Mouse (Mus musculus) c-Kit-positive CD71-positive TER-119-positive erythroid progenitor cells, embryonic 14.5 days (primary cell): Measurements from ENCODE around the gene Sdhaf2.
"Not testable (repeated sequence)": the region's sequence is repeated elsewhere in the genome, so short reads cannot be mapped to it uniquely, and the experiment has no call there.

ENCODE experiments used
- DNase-seq: peaks from one replicate; pipeline ENCODE4 v3.0.0-alpha.2; 2013; ENCODE audit warnings: low spot score

Sdhaf2 gene

DNA sequence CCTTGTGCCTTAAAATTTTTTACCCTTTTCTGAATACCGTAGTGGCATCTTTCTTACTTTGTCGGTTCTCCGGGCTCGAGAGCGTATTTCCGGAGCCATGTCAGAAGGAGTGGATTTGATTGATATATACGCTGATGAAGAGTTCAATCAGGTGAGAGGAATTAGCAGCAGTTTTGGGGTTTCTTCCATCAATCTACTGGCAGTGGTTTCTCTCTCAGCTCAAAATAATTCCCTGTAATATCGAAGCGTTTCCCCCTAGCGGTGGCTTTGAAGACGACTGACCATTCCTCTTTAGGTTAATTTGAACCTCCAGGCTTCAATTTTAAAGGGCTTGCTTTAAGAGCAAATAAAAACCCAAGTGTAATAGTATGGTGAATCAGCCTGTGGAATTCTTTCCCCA is at the start of gene Sdhaf2:
Sdhaf2 (minus strand) TSS at position 233 of the 400 bp plus-strand sequence.
- peak; percentile 44 for DNase-seq

DNA sequence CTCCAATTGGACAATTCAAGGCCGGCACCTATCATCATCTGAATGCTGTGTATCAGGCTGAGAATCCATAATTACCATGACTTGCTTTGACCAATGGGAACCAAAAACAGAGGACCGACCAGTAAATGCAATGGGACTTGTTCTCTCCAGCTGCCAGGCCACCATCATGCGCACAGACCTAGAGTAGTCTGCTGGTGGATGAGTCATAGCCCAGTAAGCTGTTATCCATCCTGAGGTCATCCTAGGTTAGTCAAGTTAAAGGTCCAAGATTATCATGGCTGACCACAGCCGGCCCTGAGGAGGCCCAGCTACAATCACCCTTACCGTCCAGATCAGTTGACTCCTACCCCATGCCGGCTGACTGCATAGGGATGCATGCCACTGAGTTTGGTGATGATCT is 43.7 kb upstream of the Sdhaf2 start:
- DNase-seq = no peak

DNA sequence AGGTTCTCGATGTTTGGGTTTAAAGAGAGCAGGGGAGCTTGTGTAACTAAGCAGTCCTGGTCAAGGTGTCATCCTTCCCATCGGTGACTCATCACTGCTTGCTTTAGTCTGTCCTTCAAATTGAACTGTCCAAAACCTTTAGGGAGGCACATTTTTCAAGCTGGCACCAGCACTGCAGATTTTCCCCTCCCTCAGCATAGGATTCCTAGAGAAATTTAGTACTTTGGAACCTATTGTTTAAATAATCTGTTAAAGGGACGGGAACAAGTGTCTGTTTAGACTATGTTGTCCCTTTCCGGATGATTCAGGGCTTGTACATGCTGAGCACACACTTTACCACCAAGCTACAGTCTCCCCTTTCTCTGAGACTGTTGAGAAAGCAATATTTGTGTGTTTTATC is 39.3 kb upstream of the Sdhaf2 start:
- DNase-seq = no peak

DNA sequence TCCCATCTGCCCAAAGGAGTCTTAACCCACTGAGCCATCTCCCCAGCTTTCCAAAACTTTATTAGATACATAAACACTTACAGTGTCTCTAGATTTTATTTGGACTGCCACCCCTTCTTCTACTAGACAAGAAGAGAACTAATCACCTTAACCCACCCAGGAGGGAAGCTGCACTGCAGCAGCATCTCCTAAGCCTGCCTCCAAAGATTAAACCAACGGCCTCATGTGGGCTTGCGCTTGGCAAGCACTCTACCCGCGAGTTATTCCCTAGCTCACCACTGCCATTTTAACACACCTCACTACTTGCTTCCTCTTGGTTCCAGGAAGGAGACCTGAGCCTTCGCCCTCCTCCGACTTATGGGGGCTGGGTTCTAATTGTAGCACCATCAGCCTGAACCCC is 38.3 kb upstream of the Sdhaf2 start:
- DNase-seq = no peak

DNA sequence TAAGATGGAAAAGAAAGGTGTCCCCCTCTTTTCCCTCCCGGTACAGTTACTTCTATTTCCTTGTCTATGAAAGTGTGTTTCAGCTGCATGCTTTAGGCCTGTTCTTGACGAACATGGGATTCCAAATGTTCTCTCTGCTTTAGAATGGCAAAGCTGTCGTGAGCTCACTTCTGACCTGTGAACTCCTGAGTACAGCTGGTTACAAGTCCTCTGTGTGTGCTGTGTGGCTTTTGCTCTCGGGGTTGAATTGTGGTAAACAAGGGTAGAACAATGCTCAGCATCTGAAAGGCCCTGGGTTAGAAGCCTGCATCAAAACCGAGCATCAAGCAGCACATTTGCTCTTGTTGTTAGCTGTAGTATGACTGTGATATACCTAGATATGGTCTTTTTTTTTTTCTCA is 36.4 kb upstream of the Sdhaf2 start:
- DNase-seq = no peak

DNA sequence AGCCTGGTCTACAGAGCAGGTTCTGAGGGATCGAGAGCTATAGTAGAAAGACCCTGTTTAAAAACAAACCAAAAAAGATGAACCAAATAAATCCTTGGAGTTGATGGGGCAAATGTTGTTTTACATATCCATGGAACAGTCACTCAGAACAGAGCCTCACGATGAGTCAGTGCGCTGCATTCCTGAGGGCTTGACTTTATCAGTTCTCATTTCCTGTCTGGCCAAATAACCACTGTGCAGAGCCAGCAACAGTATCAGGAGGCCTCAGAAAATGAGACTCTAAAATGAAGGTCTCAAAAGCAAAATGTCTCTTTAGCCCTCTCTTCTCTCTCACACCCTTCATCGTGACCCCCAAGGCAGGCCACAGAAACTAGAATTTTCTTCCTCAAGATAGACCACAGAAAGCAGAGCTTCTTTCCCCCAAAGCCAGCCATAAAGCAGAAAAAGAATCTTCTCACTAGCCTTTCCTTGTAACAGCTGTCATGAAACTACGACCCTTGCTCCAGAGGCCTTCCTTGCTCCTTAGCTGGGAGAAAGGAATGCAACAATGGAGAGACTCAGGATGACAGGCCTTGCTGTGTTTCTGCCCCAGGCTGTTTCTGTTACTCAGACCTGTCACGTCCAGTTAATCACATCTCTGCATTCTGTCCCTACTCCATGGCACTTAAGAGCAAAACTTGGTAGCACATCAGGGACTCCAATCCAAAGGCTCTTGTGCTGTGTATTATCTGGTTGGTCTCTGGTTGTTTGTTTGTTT is 35.8 kb upstream of the Sdhaf2 start:
- no peak for DNase-seq

DNA sequence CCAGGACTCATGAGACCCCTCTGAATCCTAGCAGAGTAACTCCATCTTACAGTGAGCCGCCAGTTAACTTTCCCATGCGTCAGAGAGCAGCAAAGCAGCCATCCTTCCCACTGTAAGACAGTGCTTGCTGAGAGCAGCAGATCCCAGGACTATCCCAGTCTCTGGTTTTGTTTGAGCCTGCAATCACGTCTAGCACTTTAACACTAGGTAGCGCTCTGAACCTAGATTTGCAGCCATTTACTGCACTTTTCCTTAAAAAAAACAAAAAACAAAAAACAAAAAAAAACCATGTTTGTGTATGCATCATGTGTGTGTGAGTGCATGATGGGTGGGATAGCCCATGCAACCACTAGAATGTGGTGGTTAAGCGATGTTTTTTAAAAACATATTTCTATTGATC is 34.2 kb upstream of the Sdhaf2 start:
- DNase-seq = no peak

DNA sequence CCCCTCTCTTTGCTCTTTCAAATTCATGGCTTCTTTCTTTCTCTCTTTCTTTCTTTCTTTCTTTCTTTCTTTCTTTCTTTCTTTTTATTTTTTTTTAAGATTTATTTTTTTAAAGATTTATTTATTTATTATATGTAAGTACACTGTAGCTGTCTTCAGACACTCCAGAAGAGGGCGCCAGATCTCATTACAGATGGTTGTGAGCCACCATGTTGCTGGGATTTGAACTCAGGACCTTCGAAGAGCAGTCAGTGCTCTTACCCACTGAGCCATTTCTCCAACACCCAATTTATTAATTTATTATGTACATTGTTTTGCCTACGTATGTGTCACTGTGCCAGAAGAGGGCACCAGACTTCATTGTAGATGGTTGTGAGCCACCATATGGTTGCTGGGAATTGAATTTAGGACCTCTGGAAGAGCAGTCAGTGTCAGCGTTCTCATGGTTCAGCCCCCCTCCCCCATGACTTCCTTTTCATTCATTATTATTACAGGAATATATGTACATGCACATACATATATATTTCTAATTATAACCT is 32.0 kb upstream of the Sdhaf2 start:
- DNase-seq = not testable (repeated sequence)

DNA sequence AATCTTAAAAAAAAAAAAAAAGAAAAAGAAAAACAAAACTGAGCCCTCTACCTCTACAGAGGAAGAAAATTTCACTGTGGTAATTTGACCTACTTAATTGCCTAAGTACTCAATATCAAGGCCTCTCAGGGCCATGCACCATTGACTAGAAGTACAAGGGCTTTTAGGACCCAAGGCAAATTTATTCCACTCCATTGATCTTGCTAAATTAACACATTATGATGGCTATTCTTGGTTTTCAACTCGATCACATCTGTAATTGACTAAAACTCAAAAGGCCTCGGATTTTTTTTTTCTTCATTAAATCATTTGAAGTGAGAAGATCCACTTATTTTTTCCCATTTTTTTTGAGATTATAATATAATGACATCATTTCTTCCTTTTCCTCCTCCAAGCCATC is 31.5 kb upstream of the Sdhaf2 start:
- no peak for DNase-seq

DNA sequence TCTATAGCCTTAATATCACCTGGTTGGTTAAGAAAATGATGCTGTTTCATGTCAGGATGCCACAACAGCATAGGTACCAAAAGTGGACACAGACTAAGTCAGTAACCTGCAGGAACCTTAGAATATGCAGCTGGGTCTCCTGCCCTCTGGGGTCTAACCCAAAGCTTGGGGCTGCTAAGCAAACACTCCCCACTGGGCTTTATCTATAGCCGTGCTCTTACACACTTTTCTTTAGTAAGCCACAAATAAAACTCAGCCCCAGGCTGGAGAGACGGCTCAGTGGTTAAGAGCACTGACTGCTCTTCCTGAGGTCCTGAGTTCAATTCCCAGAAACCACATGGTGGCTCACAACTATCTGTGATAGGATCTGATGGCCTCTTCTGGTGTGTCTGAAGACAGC is 31.1 kb upstream of the Sdhaf2 start:
- no peak for DNase-seq

DNA sequence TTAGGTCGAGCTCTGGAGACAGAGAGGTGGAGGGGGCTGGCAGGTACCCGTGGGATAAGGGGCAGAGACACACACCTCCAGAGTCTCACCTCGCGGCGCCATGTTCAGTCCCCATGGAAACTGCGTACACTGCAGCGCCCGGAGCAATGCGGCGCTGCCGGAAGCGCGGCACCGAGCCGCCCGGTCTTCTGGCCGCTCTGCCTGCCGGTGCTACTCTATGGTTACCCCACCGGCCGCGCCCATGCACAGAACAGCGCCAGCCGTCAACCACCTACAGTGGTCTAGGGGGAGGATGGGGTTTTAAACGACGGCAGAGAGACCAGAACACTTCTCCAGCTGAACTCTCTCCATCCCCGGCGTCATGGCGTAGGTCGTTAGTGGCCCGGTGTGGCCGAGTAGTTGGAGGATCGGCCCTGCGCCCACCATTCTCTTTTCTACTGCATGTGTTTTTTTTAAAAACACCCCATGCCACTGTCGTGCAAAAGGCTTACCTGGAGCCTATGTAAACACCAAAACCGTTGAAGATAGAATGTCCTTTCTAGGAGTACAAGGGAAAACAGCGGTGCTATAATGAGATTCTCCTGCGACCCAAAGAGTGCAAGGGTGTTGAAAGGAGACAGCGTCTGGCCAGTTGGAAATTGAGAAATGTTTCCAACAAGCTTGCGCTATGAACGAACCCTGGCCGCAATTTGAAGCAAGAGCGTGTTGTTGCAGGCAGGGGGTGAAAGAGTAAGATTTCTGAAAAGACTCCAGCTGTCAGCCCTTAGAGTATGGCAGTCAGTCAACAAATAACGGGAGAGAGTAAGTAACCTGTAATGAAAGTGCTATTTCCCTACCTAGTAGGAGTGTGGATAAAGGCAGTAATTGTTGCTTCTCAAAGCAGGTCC is 29.9 kb upstream of the Sdhaf2 start, which contains the start of gene Tmem216:
Tmem216 (minus strand) TSS at position 615 of the 887 bp plus-strand sequence.
- DNase-seq = peak; percentile 72

DNA sequence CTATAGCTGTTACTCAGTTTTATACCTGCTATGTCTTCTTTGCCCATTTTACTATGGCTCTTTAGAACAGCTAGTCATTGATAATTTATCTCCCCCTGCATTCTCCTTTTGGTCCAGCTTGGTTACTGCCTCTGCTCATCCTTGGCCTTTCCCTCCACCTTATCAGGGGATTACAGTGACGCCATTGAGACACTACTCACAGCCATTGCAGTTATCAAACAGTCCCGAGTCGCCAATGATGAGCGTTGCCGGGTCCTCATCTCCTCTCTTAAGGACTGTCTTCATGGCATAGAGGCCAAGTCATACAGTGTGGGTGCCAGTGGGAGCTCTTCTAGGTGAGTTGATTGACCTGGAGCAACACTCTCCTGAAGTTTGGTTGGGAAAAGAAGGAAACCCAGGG is 13.5 kb upstream of the Sdhaf2 start:
- peak; percentile 66 for DNase-seq

DNA sequence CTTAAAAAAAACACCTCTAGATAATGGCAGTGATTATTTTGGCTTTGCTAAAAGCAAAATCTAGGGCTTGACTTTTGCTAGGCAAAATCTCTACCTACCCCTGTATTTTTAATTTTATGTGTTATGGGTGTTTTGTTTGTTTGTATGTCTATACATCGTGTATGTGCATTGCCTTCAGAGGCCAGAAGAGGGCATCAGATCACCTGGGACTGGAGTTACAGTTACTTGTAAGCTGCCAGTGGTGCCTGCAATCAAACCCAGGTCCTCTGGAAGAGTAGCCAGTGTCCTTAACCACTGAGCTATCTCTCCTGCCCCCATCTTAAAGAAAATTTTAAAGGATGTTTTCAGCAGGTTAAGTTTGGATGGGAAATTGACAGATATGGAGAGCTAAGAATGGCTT is 4.1 kb upstream of the Sdhaf2 start:
- DNase-seq = no peak

DNA sequence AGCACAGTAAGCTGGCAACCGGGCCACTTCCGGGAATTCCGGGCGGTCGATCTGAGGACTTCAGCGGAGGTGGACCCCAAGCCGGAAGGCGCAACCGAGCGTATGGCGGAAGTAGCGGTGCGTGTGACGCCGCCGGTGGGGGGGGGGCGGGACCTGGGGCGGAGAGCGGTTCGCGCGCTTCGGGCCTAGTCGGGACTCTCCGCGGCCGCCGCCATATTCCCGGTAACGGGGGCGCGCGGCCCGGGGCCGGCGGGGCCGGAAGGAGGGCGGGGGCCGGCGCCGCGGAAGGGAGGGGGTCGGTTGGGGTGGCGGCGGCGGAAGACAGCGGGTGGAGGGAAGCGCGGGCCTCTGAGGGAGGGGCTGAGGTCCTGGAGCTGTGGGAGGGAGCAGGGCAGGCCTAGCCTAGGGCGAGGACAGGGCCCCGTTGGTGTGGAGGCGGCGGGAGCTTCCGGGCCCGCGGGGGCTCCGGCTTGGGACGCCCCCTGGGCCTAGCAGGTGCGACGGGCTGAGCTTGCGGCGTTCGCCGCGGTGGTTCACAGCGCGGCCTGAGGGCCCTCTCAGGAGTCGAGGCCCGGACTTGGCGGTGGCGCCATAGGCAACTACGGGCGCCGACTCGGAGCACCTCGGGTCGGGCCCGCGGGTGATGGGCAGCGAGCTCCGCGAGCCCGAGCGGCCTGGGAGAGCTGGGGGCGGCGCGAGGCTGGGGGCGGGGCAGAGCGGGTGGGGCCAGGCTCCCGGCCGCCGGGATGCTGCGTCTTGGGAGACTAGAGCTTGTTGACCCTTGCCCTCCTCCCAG is 638 bp downstream of the Sdhaf2 start, which contains the start of gene Cpsf7:
Cpsf7 (plus strand) TSS at position 161 of the 796 bp plus-strand sequence.
- DNase-seq = peak; percentile 89

DNA sequence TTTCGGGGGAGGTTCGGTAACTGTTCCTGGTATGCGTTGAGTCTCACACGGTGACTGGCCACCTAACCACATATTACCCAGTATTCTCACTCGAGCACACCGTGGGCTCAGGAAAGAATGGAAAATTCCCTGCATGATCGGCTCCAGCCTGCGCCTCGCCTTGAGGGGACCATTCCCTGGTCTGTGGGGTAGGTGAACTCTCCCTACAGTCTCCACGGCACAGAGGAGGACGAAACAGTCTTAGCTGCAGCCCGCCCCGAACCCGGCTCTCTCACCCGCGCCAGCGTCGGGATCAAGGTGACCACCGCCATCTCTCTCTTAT is 1.2 kb downstream of the Sdhaf2 start:
- DNase-seq = no peak

DNA sequence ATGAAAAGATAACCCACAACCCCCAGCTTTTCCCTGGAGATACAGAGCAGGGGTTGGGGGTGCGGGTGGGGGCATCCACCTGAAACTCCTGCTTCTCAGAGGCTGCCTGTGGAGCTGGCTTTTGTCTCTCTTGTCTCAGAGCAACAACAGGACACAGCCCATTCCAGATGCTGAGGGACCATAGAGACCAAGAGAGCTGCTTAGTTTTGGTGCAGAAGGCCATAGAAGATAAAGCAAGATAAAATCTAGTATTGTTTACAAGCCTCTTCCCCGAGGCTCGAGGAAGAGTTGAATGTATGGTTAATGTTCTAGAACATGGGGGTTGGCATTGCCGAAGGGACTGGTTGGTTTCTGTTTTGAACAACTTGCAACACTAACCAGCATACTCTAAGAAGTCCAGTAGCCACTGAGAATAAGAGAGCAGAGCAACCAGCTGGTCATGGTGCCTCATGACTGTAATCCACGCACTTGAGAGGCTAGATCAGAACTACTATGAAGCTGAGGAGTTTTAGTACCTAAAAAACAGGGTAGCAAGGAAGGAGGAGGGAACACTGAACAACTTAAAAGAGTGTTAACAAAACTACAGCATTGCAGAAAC is 2.4 kb downstream of the Sdhaf2 start:
- DNase-seq = peak; percentile 31

DNA sequence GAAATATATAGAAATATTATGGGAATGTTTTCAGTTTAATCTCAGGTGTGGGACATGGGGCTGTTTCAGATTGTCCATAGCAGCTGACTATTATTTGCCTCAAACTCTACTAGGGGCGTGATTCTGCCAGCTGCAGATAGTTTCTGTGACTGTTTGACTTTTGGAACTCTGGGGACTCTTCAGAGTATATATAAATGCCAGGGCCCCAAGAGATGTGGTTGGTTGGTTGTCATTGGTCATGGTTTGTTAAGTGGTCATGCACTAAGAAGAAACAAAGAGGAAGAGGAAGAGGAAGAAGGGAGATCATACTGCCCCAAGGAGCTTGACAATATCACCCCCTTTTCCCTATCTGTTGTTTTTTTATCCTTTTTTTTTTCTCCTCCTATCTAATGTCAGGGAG is 4.0 kb downstream of the Sdhaf2 start:
- DNase-seq = no peak

DNA sequence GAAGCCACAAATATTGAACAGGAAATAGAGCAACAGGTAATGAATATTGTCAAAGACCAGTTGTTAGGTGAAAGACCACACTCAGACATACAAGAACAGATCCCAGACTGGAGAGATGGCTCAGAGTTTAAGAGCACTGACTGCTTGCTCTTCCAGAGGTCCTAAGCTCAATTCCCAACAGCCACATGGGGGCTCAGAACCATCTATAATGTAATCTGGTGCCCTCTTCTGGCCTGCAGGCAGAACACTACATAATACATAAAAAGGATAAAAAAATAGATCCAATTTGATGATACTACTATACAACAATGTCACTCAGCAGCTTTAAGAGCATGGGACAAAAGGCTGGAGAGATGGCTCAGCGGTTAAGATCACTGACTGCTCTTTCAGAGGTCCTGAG is 5.6 kb downstream of the Sdhaf2 start:
- no peak for DNase-seq

DNA sequence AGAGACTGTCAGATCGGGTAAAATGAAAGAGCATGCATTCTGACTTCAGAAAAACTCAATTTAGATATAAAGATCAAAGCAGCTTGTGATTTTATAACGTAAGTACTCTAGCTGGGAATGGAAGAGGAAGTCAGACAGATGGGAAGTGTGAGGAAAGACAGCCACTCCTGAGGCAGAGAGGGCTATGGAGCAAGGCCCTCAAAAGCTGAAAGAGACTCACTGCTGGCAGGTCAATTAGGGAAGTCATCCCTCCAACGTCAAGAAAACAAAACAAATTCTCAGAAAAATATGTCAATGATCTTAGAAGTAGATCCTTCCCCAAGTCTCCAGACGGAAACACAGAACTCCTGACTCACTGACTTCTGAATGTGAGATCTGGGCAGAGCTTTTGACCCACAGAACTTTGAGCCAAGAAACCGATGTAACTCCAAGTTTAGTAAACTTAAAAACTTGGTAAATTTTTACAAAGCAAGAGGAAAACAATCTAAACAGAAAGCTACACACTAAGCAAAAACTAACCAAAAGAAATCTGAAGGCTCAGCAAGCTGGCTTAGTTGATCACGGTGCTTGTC is 15.1 kb downstream of the Sdhaf2 start:
- no peak for DNase-seq

DNA sequence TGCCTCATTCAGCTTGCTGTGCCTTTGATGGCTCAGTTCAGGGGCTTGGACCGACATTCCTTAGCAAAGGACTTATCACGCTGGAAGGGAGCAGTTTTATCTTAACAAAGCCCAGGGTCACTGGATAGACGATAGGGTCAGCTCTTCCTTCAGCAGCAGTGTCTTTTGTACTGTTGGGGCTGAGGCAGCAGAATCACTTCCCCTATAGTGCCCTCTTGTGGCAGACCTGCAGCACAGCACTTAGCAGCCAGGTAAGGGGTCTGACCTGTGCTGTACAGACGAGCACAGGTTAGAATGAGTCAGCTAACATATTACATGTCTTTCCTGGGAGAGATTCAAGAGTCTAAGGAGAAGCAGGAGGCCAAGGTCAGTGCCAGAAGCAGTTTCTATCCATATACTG is 23.4 kb downstream of the Sdhaf2 start:
- DNase-seq = peak; percentile 46

DNA sequence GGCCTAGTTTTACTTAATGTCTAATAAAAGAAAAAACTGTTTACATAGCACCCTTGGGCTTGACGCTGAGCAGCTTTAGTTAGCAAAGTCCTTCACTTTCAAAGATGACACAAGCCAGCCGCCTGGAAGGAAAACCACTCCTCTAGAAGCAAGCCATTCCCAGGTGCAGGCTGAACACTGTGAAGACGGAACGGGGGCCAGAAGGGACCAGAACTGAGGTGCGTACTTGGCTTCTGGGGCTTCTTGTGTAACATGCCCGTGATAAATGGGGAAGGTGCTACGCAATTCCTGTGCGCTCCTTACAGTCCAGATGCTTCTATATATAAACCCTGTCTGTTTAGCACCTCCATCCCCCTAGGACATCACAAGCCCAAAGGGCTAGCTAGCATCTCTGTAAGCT is 25.4 kb downstream of the Sdhaf2 start:
- DNase-seq = no peak
